Mouse (Mus musculus): ENCODE results near the gene S1pr3.

S1pr3 gene

DNA sequence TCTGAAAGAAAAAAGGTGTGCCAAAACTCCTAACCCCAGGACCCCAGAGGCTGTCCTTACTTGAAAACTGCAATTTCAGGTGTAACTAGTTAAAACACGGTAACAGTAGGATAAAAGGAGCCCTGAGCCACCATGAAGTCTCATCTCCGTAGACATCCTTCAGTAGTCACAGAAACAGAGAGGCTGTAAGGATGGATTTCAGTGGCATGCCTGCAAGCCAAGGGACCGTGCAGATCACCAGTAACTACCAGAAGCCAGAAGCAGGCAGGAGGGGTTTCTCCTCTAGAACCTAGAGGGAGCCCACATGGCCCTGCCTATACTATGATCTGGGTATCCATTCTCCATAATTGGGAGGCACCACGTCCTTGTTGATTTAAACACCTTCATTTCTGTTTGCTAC, 55.9 kb downstream of the S1pr3 start:
- no peak for DNase-seq

DNA sequence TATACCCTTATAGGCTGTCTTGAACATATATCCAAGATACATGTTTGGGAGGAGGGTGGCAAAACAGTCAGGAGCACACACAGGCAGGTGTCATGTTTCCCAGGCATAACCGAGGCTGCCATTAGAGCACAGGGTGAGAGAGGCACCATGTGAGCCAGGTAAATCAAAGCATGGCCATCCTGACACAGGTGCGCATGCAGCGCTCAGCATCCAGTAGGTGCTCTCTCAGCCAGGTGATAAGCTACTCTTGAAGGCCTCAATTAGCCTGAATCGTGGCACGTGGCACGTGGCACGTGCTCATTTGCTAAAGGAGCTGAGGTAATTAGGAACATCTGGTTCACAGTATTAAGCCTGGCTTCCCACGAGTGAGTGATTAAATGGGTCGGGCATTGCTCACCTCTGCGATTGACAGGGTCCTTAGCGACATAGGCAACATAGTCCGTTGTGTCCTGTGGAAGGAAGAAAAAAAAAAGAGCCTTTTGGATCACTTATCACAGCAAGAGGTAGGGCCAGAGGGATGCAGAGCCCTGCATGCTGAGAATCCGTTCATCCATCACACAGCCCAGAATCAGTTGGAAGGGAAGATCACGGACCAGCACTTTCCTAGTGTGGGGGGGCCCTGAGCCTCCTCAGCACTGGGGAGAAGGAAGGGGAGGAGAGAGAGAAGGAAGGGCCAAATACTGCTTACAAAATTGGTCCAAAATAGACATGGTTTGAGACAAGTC, 57.8 kb downstream of the S1pr3 start:
- DNase-seq: no peak

DNA sequence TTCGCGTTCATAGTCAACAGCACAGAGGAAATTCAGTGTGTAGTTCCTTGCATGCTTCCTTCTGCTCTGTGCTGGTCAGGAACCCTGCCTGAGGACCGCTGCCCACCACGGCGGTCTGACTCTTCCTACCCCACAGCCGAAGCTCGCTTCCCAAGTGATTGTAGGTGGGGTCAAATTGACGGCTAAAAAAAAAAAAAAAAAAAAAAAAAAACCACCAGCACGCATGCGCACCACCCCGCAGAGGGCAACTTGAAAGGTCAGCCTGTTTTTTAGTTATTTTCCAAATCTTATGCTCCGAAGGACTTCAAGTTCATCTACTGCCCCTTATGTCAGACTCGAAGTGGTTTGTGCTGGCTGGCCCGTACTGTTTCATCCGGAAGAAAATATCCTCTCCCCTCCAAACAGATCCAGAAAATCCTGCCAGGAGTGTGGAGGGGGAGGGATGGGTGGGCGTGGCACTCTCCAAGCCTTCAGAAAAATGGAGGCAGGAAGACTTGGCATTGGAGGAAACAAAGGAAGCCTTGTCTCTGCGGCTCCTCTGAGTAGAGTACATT, 60.3 kb downstream of the S1pr3 start:
- no peak for DNase-seq
